Mouse (Mus musculus) heart, embryonic 15.5 days (tissue): ENCODE data around the gene Acbd5. TPM values are rescaled to one million over a fixed set of nuclear protein-coding genes. Genes with fewer than 3 reads are reported as not detected.

ENCODE experiments used
- ATAC-seq: fragments of 200-750 bp; cut with Nextera tagmentation; replicated peaks from 2 replicates; pipeline ENCODE4 v1.8.0; 2017; ENCODE audit warnings: low read depth, moderate TSS enrichment; ENCODE audit not compliant: insufficient number of reproducible peaks, insufficient read depth, low FRiP score
- H3K27ac ChIP-seq: fragments of 300-500 bp; sonication (generic); 2 replicates; pipeline ENCODE4 v1.5.1; 2015; ENCODE audit warnings: mild to moderate bottlenecking, inconsistent platforms
- H3K27me3 ChIP-seq: fragments of 300-500 bp; sonication (generic); 2 replicates; pipeline ENCODE4 v1.6.1; 2015; ENCODE audit warnings: inconsistent platforms
- H3K36me3 ChIP-seq: fragments of 300-500 bp; sonication (generic); 2 replicates; pipeline ENCODE4 v1.6.1; 2015; ENCODE audit warnings: mild to moderate bottlenecking, inconsistent platforms
- H3K4me1 ChIP-seq: fragments of 300-500 bp; sonication (generic); replicated peaks from 2 replicates; pipeline ENCODE4 v1.6.1; 2015; ENCODE audit warnings: inconsistent platforms
- H3K4me2 ChIP-seq: fragments of 300-500 bp; sonication (generic); 2 replicates; pipeline ENCODE4 v1.6.1; 2015; ENCODE audit warnings: inconsistent platforms, mild to moderate bottlenecking, moderate library complexity
- H3K4me3 ChIP-seq: fragments of 300-500 bp; sonication (generic); 2 replicates; pipeline ENCODE4 v1.5.1; 2015; ENCODE audit warnings: mild to moderate bottlenecking, inconsistent platforms
- H3K9ac ChIP-seq: fragments of 300-500 bp; sonication (generic); 2 replicates; pipeline ENCODE4 v1.6.1; 2015; ENCODE audit warnings: mild to moderate bottlenecking, inconsistent platforms
- H3K9me3 ChIP-seq: fragments of 300-500 bp; sonication (generic); replicated peaks from 2 replicates; pipeline ENCODE4 v1.6.1; 2016; ENCODE audit warnings: inconsistent platforms
- WGBS: fragments of 180-500 bp; shearing (Covaris S2); methylation state at CpG from one replicate; pipeline ENCODE4 v1.1.7; 2015; ENCODE audit warnings: mixed read lengths; 5-methylcytosine and 5-hydroxymethylcytosine counted together
- polyA plus RNA-seq: library from polyadenylated mRNA; unstranded; fragments of >200 nt; fragmentation: Nextera tagmentation; extraction: Ambion mirVana; gene quantifications from 2 replicates; pipeline ENCODE4 v1.2.1, GENCODE M21; 2015

Gene Acbd5
- polyA plus RNA-seq, result 25.8 and 31.5 TPM in 2 replicates

DNA sequence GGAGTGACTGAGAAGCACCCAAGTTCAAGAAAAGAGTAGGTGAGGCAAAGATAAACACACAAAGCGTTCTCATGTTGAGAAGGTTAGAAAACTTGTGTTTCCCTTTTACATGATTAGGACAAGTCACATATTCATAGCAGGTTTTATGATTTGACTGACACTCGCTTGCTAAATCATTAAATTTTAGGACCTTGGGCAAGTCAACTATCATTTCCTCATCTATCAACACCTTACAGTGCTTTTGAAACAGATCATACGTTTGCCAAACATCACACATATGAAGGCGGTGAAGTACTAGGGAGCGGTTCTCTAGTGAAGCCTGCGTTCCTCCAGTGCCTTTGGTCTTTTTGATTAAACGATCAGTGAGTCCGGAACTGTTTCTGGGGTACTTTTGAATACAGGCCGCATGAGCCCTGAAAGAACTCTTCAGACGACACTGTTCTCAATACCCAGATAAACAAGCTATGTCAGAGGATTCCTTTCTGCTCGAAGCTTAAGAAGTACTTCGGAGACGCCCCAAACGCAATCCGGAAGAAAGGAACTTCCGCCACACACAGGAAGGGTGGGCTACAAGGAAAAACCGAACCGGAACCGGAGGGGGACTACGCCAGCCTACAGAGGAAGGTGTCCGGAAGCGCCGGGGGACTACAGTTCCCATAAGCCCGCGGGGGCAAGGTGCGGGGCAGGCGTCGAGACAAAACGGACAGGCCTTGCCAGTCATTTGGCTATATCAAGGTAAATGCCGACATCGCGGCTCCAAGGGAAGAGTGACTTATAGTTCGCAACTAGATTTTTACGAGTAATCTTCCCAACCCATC lies at the start of gene Acbd5:
Gene Acbd5, plus strand, starts transcription at position 616 of the 818 bp plus-strand sequence.
- Histone ChIP-seq H3K27me3 (no peaks in the 10 kb centered on the region), H3K36me3 (peaks cover 5% of the 10 kb centered on the region; the same call in 1 of the 2 replicates), H3K4me1 (no peaks in the 10 kb centered on the region; the same call in 1 of the 2 replicates), H3K4me3 (peak within 1 kb of the TSS; percentile 86), H3K27ac (peak within 1 kb of the TSS; percentile 96), H3K4me2 (peak within 1 kb of the TSS; percentile 94), H3K9ac (peak within 1 kb of the TSS; percentile 87), H3K9me3 (no peaks in the 10 kb centered on the region)
- 2% methylated on average over 34 of the region's 34 CpGs for WGBS
- ATAC-seq, result peak; percentile 94

DNA sequence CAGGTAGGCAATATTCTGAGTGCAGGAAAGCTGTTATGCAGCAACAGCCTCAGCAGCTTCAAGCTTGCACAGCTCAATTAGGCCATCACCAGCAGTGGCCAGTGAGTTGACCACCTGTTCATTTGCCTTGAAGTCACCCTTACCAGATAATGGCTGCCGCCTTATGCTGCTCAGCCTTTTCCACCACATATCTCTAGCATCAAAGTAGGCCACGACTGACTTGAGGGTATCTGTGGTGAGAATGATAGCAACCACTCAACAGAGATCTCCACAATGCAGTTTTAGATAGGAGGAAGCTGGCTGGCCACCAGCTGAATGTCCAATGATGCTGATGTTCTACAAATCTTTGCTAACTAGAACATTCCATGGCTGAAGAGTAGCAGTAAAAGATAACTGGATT lies 48.8 kb upstream of the Acbd5 start:
- Histone ChIP-seq H3K4me3 (no peak overlapping the region), H3K36me3 (no peaks in the 10 kb centered on the region), H3K9me3 (no peaks in the 10 kb centered on the region), H3K4me2 (no peak overlapping the region), H3K27ac (no peak overlapping the region), H3K27me3 (no peaks in the 10 kb centered on the region), H3K4me1 (peaks cover 22% of the 10 kb centered on the region; the same call in 1 of the 2 replicates), H3K9ac (no peak overlapping the region)
- WGBS, result 74% methylated on average over 2 of the region's 2 CpGs
- ATAC-seq, result no peak

DNA sequence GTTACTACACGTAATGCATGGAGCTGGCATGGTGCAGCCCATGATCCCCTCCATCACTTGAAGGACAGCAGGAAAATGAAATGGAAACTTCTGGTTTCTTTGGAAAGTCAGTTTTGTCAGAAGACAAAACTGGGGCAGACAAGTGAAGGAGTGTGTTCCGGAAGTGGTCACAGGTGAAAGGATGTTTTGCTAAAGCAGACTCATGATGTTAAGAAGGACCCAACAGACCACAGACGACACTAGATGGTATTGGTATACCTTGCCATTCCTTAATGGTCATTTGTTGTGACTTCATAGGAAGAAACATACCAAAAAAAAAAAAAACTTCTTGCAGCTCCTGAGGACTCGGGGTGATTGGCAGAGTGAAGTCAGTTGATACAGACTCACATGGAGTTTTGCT lies 46.6 kb upstream of the Acbd5 start:
- Histone ChIP-seq H3K4me1 (peaks cover 16% of the 10 kb centered on the region; the same call in 1 of the 2 replicates), H3K4me2 (no peak overlapping the region), H3K9me3 (no peaks in the 10 kb centered on the region), H3K9ac (no peak overlapping the region), H3K27me3 (no peaks in the 10 kb centered on the region), H3K36me3 (no peaks in the 10 kb centered on the region), H3K27ac (no peak overlapping the region), H3K4me3 (no peak overlapping the region)
- 86% methylated on average over 4 of the region's 4 CpGs for WGBS
- ATAC-seq, result no peak

DNA sequence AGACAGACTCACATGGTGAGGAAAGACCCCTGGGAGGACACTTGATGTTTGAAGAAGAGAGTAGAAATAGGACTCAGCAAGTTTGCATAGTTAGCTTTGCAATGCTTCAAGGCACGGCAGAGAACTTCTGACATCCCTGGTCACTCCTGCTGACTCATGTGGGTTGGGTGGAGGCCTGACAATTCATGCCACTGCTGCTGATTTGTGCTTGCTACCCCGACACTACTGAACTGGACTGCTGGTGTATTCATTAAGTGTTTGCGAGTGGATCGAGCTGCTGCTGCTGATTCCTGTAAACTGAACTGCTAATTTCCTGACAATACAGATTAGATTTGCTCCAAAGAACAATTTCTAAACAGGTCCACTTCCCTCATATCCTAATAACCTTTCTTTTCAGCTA lies 46.2 kb upstream of the Acbd5 start:
- no peaks in the 10 kb centered on the region for H3K36me3 ChIP-seq
- peaks cover 16% of the 10 kb centered on the region; the same call in 1 of the 2 replicates for H3K4me1 ChIP-seq
- H3K4me3 ChIP-seq, result no peak overlapping the region
- no peak for ATAC-seq
- H3K9ac ChIP-seq, result no peak overlapping the region
- H3K4me2 ChIP-seq, result no peak overlapping the region
- H3K9me3 ChIP-seq, result no peaks in the 10 kb centered on the region
- WGBS, result 28% methylated on average over 4 of the region's 4 CpGs
- no peaks in the 10 kb centered on the region for H3K27me3 ChIP-seq
- H3K27ac ChIP-seq, result 0 out of 2 replicates have a peak overlapping the region, but pooled peaks have one; percentile 10

DNA sequence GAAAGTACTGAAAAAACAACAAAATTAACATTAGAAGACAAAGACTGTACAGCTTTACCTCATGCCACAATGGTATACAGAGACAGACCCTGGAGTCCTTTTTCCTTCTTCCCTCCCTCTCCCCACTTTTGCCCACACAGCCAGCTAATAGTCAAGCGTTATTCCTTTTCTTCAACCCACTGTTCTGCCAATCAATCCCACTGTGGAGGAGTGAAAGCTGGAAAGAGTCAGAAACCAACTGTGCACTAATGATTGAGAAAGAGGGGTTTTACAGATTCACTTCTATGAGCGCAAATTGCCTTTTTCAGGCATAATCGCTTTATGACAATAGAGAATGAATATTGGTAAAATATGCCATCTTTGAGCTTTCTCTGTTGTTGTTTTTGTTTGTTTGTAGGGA lies 44.9 kb upstream of the Acbd5 start:
- WGBS, result 88% methylated on average over 3 of the region's 3 CpGs
- H3K27ac ChIP-seq, result no peak overlapping the region
- H3K9me3 ChIP-seq, result no peaks in the 10 kb centered on the region
- ATAC-seq, result no peak
- no peaks in the 10 kb centered on the region for H3K36me3 ChIP-seq
- no peak overlapping the region for H3K4me3 ChIP-seq
- H3K9ac ChIP-seq, result no peak overlapping the region
- no peak overlapping the region for H3K4me2 ChIP-seq
- H3K27me3 ChIP-seq, result no peaks in the 10 kb centered on the region
- peaks cover 17% of the 10 kb centered on the region; the same call in 1 of the 2 replicates for H3K4me1 ChIP-seq

DNA sequence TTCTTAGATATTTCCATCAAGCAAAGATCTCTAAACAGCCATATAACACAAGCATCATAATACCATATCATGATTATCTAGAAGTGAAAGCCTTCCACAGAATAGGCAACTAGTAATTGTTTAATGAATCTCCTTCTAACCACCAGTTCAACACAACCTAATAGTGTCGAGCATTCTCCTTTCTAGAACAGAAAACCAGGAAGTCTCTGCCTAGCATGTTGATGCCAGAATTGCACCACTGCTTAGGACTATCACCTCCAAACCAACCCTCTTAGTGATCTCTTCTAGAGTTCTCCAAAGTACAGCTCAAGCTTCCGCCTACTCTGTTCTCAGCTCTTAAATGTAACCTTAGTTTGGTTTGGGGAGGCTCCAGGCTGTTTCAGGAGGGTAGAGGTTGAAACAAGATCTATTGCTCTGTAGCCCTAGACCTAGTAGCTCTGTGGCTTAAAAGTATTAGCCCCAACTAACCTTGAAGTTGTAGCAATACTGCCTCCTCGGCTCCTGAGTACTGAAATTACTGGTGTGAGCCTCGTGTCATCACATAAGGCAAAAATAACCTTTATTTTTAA lies 44.2 kb upstream of the Acbd5 start:
- WGBS, result 90% methylated on average over 4 of the region's 4 CpGs
- H3K27ac ChIP-seq, result no peak overlapping the region
- H3K36me3 ChIP-seq, result no peaks in the 10 kb centered on the region
- H3K27me3 ChIP-seq, result no peaks in the 10 kb centered on the region
- peaks cover 17% of the 10 kb centered on the region; the same call in 1 of the 2 replicates for H3K4me1 ChIP-seq
- no peak for ATAC-seq
- no peaks in the 10 kb centered on the region for H3K9me3 ChIP-seq
- no peak overlapping the region for H3K9ac ChIP-seq
- H3K4me2 ChIP-seq, result no peak overlapping the region
- H3K4me3 ChIP-seq, result no peak overlapping the region

DNA sequence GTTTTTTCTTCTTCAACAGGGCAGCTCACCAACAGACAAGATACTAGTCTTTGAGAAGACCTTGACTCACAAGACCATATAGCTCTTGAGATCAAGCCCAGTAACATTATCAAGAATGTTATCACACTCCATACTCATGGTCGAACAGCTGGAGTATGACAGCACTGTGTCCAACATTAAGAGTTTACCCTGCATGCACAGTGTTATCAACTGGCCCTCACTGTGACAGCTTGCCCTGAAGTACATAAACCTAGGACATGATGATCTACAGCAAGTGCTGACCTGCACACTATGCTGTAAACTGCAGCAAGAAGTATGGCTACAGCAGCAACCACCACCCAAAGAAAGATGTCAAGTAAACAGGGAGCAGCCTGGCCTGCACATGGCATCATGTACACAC lies 41.6 kb upstream of the Acbd5 start:
- ATAC-seq, result no peak
- no peaks in the 10 kb centered on the region for H3K9me3 ChIP-seq
- no peaks in the 10 kb centered on the region for H3K27me3 ChIP-seq
- H3K4me1 ChIP-seq, result peaks cover 17% of the 10 kb centered on the region; the same call in 1 of the 2 replicates
- 20% methylated on average over 1 of the region's 1 CpGs for WGBS
- H3K9ac ChIP-seq, result no peak overlapping the region
- H3K27ac ChIP-seq, result no peak overlapping the region
- H3K4me3 ChIP-seq, result no peak overlapping the region
- no peaks in the 10 kb centered on the region; the same call in 1 of the 2 replicates for H3K36me3 ChIP-seq
- no peak overlapping the region for H3K4me2 ChIP-seq

DNA sequence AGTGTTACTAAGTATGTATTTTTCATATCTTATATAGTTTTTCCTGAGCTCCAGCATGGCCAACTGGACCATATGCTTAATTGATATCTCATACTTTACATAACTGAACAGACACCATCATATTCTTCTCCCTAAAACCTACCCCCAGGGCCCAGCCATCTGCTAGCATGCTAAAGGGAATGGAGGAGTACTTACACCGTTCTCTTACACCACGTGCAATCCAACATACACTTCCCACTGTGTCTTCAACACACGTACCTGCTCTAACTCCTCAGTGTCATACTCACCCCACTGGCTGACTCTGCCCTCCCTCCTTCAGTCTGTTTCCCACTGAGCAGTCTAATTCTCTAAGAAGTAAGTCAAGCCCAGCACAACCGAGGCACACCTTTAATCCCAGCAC lies 39.1 kb upstream of the Acbd5 start:
- Histone ChIP-seq H3K9me3 (no peaks in the 10 kb centered on the region), H3K9ac (no peak overlapping the region), H3K27ac (no peak overlapping the region), H3K4me2 (no peak overlapping the region), H3K4me1 (peaks cover 6% of the 10 kb centered on the region; the same call in 1 of the 2 replicates), H3K27me3 (no peaks in the 10 kb centered on the region), H3K4me3 (no peak overlapping the region), H3K36me3 (no peaks in the 10 kb centered on the region; the same call in 1 of the 2 replicates)
- WGBS, result 84% methylated on average over 4 of the region's 4 CpGs
- ATAC-seq, result no peak

DNA sequence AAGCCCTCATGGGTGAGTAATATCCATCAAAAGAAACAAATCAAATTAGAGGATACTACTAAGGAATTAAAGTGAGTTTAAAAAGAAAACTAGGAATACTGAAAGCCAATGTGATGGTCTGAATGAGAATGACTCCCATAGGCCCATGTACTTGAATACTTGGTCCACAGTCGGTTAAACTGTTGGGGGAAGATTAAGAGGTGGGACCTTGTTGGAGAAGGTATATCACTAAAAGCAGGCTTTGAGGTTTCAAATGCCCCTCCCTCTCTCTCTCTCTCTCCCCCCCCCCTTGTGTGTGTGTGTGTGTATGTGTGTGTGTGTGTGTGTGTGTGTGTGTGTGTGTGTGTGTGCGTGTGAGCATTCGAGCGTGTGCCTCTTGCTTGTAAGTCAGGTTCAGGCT lies 37.3 kb upstream of the Acbd5 start:
- Histone ChIP-seq H3K27ac (no peak overlapping the region), H3K4me2 (no peak overlapping the region), H3K9me3 (no peaks in the 10 kb centered on the region), H3K36me3 (no peaks in the 10 kb centered on the region; the same call in 1 of the 2 replicates), H3K4me3 (no peak overlapping the region), H3K4me1 (peaks cover 13% of the 10 kb centered on the region), H3K9ac (no peak overlapping the region), H3K27me3 (no peaks in the 10 kb centered on the region)
- no peak for ATAC-seq
- 96% methylated on average over 3 of the region's 4 CpGs for WGBS

DNA sequence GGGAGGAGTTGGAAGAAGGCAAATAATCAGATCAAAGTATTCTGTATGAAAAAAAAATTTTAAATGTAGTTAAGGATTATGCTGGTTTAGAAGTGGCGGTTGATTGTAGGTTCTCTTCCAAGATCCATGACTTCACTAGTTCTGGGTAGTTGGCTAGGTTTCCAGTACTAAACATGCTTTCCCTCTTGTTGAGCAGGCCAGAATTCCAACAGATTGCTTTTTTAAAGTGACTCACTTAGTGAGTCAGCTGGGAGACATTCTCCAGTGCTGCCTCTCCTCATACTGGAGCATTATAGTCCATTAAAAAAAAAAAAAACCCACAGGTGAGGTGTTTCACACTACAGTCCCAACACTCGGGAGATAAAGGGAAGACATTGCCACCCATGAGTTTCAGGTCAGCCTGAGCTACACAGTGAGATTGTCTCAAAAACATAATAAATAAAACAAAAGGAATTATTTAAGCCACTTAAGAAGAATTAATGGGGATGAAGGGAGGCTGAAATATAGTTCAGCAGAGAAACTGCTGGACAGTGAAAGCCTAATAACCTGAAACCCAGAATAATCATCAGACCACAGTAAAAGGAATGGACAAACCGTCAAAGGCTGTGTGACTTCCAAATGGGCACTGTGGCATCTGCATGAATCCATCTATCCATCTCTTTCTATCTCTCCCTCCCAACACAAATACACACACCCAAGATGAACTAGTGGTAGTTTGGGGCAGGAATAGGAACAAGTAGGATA lies 33.1 kb upstream of the Acbd5 start:
- H3K4me2 ChIP-seq, result no peak overlapping the region
- no peaks in the 10 kb centered on the region for H3K27me3 ChIP-seq
- no peak overlapping the region for H3K9ac ChIP-seq
- no peak for ATAC-seq
- no peak overlapping the region for H3K27ac ChIP-seq
- no peaks in the 10 kb centered on the region; the same call in 1 of the 2 replicates for H3K36me3 ChIP-seq
- 69% methylated on average over 3 of the region's 3 CpGs for WGBS
- no peaks in the 10 kb centered on the region for H3K9me3 ChIP-seq
- no peak overlapping the region for H3K4me3 ChIP-seq
- peaks cover 16% of the 10 kb centered on the region for H3K4me1 ChIP-seq

DNA sequence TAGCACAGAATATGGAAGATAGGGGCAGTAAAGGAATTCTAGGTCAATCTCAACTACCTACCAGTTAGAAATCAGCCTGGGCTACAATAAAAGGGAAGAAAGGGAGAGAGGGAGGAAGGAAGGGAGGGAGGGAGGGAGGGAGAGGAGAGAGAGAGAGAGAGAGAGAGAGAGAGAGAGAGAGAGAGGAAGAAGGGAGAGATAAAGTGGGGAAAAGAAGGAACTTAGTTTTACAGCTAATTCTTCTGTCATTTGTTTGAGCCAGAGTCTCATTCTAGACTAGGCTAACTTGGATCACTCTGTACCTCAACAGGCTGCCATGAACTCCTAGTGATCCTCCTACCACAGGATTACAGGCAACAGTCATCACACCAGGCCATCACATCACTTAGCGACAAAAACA lies 32.5 kb upstream of the Acbd5 start:
- peaks cover 16% of the 10 kb centered on the region for H3K4me1 ChIP-seq
- H3K36me3 ChIP-seq, result no peaks in the 10 kb centered on the region
- H3K27ac ChIP-seq, result no peak overlapping the region
- H3K4me3 ChIP-seq, result no peak overlapping the region
- no peak overlapping the region for H3K4me2 ChIP-seq
- H3K27me3 ChIP-seq, result no peaks in the 10 kb centered on the region
- H3K9me3 ChIP-seq, result no peaks in the 10 kb centered on the region
- no peak for ATAC-seq
- H3K9ac ChIP-seq, result no peak overlapping the region
- WGBS, result 95% methylated on average over 1 of the region's 1 CpGs
